Mouse (Mus musculus): ENCODE results near the gene Hivep2. TPM values are rescaled to one million over a fixed set of nuclear protein-coding genes. Genes with fewer than 3 reads are reported as not detected.

Hivep2 gene
- 9.7 TPM for polyA plus RNA-seq (2014; fragmentation: Illumina TruSeq; extraction: RNeasy Lipid Tissue Mini Kit (QIAGEN cat#74804); ENCODE audit: low read depth, low replicate concordance)

GRCm38 (mm10) chr10:13965974-13966829, at the start of gene Hivep2:
Gene Hivep2, plus strand, starts transcription at chr10:13966075.

Other genes starting within 250 kb of the Hivep2 start
- 45.4 TPM for gene Aig1, start 97.1 kb upstream of the Hivep2 start, polyA plus RNA-seq (2014; fragmentation: Illumina TruSeq; extraction: RNeasy Lipid Tissue Mini Kit (QIAGEN cat#74804); ENCODE audit: low read depth, low replicate concordance)